Mouse (Mus musculus) 3T3-L1 (cell line): ENCODE data around the gene Hmbs.
"Not testable (repeated sequence)": the region's sequence is repeated elsewhere in the genome, so short reads cannot be mapped to it uniquely, and the experiment has no call there.

Source experiments
- DNase-seq: peaks from one replicate; pipeline ENCODE4 v3.0.0-alpha.2; 2015; ENCODE audit warnings: low read depth, low spot score

Hmbs gene

GRCm38 (mm10) chr9:44325032-44325767 is 18.8 kb downstream of the Hmbs start:
- DNase-seq, result not testable (repeated sequence)

GRCm38 (mm10) chr9:44324147-44324546 is 19.9 kb downstream of the Hmbs start:
- no peak for DNase-seq

GRCm38 (mm10) chr9:44323656-44324055 is 20.4 kb downstream of the Hmbs start:
- DNase-seq, result not testable (repeated sequence)

- DNase-seq, result no peak
These were observed 23.3 kb downstream of the Hmbs start for GRCm38 (mm10) chr9:44320799-44321133.

- peak; percentile 97 for DNase-seq
These were observed 23.9 kb downstream of the Hmbs start, which contains the start of gene C2cd2l for GRCm38 (mm10) chr9:44319887-44320798. C2cd2l (minus strand) TSS chr9:44320285.

- DNase-seq, result peak; percentile 22
These were observed 24.7 kb downstream of the Hmbs start for GRCm38 (mm10) chr9:44319105-44319886.

GRCm38 (mm10) chr9:44318826-44319095 is 25.3 kb downstream of the Hmbs start:
- no peak for DNase-seq

GRCm38 (mm10) chr9:44318076-44318825 is 25.8 kb downstream of the Hmbs start:
- DNase-seq, result peak; percentile 13

GRCm38 (mm10) chr9:44317452-44317851 is 26.6 kb downstream of the Hmbs start:
- no peak for DNase-seq

GRCm38 (mm10) chr9:44314910-44315309 is 29.1 kb downstream of the Hmbs start:
- no peak for DNase-seq

- DNase-seq, result no peak
These were observed 29.8 kb downstream of the Hmbs start for GRCm38 (mm10) chr9:44314257-44314547.

GRCm38 (mm10) chr9:44313476-44314256 is 30.4 kb downstream of the Hmbs start:
- DNase-seq, result no peak

GRCm38 (mm10) chr9:44311136-44312134 is 32.6 kb downstream of the Hmbs start:
- no peak for DNase-seq

- DNase-seq, result no peak
These were observed 33.3 kb downstream of the Hmbs start for GRCm38 (mm10) chr9:44310750-44311135.

- DNase-seq, result no peak
These were observed 34.3 kb downstream of the Hmbs start for GRCm38 (mm10) chr9:44309756-44310155.

GRCm38 (mm10) chr9:44307248-44307647 is 36.8 kb downstream of the Hmbs start:
- DNase-seq, result no peak

GRCm38 (mm10) chr9:44306532-44306931 is 37.5 kb downstream of the Hmbs start:
- no peak for DNase-seq

- peak; percentile 99 for DNase-seq
These were observed 38.5 kb downstream of the Hmbs start, which contains the start of gene Hinfp for GRCm38 (mm10) chr9:44305466-44306079. Hinfp (minus strand) TSS chr9:44305671.

GRCm38 (mm10) chr9:44300001-44300400 is 44.0 kb downstream of the Hmbs start:
- DNase-seq, result not testable (repeated sequence)
